Mouse (Mus musculus): ENCODE measurements around the gene Nkain4.

The Nkain4 gene

DNA sequence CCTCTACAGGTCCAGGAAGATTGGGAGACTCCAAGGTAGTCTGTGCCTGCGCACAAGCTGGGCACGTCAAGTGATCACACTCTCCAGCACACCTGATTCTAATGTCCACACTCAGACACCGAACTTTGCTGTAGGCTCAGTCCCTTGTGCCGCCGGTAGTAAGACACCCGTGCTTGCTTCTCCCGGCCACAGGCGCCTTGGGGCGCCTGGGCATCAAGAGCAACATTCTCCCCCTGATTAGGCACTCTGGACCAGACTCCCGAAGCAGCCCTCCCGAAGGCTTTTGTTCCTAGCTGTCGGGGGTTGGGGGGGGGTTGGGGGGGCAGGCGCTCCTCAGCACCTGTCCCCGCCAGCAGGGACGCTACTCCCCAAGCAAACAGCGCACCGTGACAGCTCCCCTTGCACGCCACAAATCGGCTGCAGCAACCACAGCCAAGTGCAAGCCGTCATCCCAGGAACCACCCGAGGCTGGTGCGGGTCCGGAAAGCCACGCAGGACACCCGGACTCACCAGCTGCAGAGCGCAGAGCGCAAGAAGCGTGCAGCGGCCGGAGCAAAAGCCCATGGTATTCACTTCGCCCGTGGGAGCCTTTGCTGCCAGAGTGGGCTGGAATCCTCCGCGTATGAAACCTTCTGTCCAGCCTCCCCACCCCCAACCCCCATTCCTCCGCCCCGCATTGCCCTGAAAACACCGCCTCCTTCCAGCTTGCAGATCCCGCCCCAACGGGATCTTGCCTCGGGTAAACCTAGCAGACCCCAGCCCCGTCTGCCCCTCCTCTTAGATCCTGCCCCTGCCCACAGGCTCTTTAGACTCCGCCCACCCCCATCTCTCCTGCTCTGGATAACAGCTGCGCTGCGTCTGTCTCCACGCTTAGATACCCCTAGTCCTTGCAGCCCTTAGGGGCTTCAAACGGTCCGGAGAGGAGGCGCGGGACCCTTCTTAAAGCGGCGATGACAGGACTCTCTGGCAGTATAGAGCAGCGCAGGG is at the start of gene Nkain4:
Gene Nkain4, minus strand, starts transcription at position 639 of the 987 bp plus-strand sequence.
- peak; percentile 63 to 88 for DNase-seq

DNA sequence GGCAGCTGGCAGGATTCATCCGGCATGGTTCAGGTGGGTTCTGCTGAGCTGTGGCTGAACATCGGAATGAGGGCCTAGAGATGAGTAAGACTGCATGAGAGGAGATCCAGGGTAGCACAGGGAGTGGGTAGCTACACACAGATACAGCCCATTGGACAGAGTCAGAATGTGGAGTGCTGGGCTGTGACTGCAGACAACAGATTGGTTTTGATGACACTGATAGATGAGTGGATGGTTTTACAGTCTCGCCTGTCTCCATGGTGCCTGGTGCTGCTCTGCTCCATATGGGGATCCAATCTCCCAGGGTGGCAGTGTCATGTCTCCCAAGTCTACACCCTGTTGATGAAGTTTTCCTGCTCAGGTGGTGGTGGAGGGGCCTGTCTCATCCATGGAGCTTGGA is 42.4 kb upstream of the Nkain4 start:
- DNase-seq, result no peak

DNA sequence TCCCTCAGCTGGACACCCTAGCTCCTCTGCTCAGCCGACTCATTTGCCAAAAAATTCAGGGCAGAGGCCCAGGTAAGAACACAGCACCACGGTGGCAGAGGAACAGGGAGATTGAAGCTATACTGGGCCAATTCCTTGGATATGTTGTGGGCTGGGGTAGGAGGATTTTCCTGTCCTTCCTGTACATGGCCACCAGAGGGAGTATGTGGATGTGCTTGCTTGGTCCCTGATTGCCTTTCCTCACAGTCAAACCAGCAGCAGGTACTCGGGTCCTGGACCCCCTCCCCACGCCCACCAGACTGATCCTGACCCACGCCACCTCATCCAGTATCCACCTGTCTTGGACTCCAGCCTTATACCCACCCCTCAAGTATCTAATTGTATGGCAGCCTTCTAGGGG is 41.9 kb upstream of the Nkain4 start:
- DNase-seq, result peak in 1 of 2 experiments; percentile 45

DNA sequence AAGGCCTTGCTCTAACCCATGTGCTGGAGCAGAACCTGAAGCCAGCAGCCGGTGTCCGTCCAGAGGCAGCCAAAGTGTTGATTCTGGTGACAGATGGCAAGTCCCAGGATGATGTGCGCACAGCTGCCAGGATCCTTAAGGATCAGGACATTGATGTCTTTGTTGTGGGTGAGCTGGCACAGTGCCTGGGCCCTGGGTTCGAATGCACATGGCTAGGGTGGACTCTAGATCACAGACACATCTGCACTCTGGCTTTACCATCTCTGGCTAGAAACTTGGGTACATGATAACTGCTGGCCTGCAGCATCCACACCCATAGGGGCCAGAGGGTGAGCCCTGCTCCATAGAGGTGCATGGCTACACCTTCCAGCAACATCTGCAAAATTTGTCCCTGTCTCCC is 41.0 kb upstream of the Nkain4 start:
- no peak for DNase-seq

DNA sequence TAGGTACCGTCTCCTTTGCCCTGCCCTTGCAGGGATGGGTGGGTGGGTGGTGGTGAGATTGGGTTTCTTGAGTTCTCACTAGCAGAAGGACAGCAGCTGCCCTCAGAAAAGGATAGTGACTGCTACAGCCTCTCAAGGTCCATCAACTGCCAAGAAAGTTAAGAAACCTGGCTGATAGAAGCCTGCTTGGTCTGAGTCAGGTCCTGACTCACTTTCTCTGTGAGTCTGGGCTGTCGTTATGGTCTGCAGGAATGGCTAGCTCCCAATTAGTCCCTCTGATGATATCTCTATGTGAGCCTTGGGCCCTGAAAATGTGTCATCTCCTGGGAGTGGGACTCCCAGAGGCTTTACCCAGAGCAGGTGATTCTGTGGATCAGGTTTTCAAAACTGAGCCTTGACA is 39.9 kb upstream of the Nkain4 start:
- no peak for DNase-seq

DNA sequence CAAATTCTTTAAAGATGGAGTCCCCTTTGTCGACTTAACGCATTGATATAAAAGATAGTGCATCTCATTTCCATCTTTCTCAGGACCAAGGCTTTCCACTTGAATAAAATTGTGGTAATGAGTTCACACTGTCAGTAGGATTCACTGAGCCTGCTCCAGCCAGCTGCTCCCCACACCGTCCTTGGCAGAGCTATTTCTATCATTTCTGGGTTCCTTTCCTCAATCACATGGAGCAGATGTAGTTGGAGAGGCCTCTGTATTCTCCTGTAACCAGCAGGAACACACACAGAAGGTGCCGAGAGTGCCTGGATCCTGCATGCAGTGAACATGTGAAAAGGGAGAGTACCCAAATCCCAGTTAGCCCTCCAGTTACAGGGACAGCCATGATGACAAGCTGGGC is 35.8 kb upstream of the Nkain4 start:
- no peak for DNase-seq

DNA sequence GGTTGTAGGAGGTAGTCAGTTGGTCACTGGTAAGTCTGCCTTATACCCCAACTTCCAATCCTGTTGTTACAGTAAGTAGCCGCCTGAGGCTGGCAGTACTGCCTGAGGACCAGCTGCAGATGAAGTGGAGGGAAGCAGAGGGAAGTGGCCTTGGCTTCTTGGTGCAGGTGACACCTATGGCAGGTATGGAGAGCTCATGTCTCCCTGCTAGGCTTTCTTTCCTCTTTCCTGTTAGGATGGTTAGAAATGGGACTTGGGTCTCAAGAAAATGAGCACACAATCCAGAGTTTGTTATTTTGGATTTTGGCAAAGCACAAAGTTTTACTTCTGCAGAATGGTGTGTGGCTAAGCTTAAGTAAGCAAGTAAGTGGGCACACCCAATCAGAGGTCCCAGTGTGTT is 34.4 kb upstream of the Nkain4 start:
- DNase-seq, result no peak

DNA sequence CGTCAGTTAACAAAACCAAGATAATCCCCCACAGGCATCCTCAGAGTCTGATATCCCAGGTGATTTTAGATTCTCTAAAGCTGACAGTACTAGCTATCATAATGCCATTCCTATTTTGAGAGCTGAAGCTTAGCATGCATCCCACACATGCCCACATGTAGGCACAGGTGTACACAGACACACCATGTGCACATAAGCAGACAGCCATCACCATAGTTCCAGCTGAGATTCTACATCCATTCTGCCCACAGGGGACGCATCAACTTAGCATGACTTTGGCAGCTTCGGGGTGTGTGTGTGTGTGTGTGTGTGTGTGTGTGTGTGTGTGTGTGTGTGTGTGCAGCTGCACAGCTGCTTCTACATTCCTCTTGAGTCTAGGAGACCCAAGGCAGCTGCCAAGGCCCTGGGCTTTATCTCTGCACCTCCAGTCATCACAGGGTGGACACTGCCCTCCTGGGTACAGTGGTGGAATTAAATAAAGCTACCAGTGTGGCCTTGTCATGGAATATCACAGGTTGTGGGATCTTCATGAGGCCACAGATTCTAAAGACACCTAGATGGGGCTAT is 33.9 kb upstream of the Nkain4 start:
- DNase-seq, result peak; percentile 18 to 50

DNA sequence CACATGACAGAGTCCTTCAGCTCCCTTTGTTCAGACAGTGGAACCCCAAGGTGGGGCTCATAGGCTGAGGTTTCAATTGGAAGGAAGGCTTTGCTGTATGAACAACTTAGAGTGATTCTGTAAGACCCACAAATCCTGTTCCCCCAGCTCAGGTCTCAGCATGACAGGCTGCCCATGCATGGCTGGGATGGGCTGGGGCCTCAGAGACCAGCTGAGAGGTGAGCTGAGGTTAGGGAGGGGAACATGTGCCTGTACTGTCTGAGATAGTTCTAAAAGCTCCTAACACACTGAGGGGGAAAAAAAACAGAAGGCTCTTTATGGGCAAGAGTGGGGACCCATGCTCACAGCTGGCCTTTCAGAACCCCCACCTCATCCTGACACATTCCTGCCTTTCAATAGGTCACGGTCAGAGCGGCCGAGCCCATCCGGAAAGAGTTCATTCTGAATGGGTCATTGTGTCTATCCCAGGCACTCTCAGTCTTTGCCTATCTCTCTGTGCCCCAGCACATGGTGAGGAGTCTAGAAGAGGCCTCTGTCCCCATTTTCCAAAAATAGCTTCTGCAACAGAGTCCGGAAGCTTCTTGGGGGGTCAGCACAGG is 33.0 kb upstream of the Nkain4 start:
- DNase-seq, result no peak

DNA sequence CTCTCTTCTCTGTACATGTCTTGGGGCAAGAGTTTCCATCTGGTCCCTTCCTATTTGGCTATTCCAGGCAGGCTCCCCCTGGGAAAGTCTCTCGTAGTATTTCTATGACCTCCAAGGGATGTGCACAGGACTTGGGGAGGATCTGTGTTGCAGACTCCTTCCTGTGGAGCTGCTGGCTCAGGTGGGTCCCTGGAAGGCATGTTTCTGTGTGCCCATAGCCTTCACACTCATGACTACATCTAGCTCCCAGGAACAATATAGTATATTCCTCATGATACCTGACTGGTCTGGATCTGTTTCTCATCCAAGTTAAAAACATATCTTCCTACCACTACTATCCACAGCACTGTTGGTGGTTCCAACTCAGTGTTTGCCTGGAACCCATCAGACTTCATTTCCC is 32.5 kb upstream of the Nkain4 start:
- no peak for DNase-seq

DNA sequence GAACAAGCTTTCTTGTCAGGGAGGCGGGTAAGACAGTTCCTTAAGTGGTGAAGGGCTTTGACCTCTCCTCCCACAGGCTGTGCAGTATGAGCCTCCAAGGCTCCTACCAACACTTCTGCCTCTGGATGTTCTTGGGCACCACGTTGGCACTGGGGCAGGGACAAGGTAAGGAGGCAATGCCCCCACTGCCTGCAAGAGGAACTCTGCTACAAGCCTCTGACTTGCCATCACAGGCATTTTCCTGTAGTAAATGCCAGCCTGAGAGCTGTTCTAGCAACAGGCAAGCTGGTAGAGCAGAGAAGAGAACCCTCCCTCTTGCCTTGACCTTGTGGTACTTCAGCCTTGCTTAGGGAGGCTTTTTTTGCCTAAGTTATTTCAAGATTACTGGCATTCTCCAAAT is 31.9 kb upstream of the Nkain4 start, which contains the start of gene Col20a1:
Gene Col20a1, plus strand, starts transcription at position 87 of the 400 bp plus-strand sequence.
- DNase-seq, result no peak

DNA sequence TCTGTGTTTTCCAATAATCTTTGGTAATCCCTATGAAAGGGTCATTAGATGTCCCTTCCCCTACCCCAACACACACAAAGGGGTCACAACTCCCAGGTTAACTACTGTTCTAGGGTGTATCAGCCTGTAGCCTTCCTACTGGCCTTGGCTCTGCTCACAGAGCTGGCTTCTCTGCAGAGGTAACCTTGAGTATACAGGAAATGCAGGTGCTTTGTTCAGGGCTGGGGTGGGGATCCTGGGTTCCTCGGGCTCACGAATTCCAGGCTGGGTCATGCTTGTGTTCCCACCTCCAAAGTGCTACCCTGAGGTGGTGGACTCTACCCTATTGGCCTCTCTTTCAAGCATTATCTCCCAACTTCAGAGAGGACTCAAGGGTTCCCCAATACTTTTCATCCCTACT is 31.1 kb upstream of the Nkain4 start:
- no peak for DNase-seq

DNA sequence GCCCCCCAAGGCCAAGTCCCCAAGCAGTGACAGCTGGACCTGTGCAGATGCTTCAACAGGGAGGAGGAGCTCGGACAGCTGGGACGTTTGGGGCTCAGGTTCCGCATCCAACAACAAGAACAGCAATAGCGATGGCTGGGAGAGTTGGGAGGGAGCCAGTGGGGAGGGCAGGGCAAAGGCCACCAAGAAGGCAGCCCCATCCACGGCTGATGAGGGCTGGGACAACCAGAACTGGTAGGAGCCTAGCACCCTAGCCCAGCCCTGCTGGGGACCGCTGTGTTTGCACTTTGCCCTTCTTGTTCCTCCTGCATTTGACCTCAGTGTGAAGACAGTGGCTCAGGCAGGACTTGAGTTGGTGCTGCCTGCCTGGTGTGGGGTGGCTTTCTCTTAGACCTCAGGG is 26.6 kb upstream of the Nkain4 start:
- DNase-seq, result no peak

DNA sequence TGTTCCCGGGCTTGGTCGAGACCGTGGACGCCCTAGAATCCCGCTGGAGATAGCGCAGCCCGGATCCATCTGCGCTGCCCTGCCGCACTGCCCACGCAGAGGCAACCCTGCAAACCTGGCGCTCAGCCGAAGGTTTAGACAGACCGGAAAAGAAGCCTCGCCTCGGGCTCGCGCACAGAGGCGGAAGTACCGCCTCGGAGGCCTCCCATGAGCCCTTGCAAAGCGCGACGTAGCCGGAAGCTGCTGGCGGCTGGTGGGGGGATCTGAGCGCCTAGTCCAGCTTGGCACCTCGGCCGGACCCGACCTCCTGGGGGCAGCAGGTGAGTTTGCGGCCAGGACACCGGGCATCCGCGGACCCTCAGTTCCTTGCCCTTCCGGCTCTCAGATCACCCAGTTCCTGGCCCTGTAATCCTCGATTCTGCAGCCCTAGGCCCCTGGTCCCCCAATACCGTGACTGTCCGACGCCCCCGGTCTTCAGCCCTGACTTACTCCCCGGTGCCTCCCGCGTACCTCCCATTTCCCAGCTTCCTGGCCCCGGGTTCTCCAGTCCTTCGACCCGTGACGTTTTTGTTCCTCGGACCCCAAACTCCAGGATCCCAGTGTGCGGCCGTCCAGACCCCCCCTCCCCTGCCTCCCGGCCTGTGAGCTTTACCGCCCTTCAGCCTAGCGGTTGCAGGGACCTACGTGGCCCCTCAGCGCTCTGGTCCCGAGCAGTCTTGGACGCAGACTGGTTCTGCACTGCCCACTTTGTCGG is 12.7 kb upstream of the Nkain4 start, which contains the start of gene Arfgap1:
Gene Arfgap1, plus strand, starts transcription at position 216 of the 754 bp plus-strand sequence.
- DNase-seq, result peak; percentile 92 to 94

DNA sequence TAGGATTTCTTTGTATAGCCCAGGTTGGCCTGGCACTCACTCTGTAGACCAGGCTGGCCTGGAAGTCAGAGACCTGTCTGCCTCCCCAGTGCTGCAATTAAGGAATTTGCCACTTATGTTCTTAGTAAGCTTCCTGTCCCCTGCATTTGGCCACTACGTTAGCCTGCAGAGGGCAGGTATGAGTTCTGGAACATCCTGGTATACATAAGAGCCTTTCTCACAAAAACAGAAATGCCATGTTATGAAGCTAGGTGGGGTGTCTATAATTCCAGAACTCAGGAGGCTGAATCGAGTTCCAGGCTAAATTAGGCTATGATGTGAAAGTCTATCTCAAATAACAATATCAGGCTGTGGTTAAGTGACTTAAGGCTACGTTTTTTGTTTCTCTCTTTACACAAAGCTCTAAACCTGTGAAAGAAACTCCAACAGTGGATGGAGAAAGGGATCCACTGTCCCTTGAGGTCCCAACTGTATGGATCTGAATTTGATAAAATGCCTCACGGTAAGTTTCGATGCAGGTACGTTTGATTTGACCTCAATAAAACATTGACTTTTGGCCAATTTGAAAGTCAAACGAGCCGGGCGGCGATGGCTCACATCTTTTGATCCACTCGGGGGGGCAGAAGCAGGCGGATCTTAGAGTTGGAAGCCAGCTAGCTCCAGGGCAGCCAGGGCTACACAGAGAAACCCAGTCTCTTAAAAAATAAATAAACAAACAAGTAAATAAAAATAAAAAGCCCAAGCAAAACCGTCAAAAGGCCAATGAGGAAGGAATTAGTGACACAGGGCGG is 11.8 kb upstream of the Nkain4 start:
- DNase-seq, result peak in 1 of 2 experiments; percentile 31

DNA sequence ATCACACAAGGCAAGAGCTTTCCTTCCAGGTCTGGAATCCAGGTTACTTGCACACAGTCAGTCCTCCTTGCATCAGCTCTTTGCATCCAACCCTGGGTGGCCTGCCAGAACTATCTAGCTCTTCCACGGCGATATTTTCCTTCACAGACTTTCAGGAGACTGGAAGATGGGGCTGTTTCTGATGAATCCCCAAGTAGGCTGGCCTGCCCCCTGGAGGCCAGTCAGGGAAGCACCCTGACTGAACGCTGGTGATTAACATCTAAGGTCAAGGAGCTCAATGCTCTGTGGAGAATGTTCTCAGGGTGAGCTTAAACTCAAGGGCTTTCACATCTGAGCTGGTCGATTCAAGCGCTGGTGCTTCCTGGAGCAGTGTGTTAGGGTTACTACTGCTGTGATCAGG is 9.5 kb upstream of the Nkain4 start:
- DNase-seq, result peak; percentile 73 to 82

DNA sequence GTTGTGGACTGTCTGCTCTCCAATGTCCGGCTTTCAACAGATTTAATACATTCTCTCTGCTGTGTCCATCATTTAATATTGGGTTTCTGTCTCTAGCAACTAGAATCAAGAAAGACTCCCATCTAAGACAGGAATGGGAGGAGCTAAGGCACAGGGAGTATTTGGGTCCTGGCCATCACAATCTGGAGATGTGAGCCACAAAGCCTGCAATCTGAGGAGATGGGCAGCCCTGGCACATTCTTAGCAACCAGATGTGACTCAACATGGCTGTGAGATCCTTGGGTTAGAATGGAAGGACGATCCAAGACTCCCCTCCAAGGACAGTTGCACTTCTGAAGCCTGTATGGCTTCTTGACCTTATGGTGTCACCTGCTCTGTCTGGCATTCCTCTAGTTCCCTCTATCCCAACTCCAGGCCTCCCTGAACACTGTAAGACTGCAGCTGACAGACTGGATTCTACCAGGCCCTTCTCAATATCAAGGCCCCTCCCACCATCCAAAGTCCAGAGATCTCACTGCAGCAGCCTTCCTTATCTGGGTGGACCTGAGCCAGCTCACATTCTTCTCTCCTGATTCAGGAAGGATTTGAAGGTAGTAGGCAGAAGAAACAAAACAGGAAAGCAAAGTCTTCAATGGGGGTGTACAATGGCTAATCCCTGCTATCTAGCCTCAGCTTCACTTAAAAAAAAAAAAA is 8.3 kb upstream of the Nkain4 start:
- no peak for DNase-seq

DNA sequence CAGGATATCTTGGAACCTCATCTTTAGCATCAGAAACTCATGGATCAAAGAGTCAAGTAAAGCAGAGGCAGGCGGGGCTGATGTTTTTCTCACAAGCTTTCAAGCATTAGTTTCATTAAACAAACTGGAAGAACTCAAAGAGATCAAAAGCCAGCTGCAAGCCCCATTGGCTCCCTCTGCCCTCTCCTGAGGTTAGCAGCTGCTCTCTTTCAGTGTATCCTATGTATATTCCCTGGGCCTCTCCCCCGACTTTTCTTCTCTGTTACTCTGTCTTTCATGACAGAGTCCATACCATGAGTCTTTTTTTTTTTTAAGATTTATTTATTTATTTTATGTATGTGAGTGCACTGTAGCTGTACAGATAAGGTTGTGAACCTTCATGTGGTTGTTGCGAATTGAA is 5.7 kb upstream of the Nkain4 start:
- no peak for DNase-seq

DNA sequence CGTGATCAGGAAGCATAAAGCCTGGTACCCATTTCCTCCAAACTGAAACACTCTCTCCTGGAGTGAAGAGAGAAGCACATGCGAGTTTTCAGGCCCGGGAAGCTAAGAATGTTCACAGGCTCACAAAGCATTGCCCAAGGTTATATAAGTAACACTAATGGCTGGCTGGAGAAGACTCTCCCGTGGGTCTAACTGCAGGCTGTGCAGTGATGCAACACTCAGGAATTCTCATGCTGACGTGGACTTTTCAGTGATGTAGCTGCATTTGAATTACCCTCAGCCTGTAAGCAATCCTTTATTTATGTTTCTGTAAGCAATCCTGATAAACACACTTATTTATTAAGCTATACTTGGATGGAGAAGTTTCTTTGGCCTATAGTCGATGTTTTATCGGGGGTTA is 5.1 kb upstream of the Nkain4 start:
- DNase-seq, result no peak

DNA sequence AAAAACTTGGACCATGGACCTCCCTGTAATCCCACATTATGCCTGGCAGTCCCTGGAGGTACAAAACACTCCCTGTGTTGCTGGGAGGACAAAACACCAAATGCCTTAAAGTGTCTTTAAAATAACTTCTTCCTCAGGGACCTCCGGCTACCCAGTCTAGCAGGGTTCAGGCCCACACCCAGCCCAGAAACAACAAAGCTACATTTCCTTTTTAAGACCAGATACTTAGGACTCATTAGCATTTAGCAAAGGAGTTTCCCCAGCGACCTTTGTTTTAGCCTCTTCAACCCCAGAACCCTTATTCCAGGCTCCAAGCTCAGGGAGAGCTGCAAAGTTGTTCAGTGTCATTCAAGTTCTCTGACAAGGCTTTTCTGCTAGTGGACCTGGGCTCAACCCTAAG is 861 bp downstream of the Nkain4 start:
- DNase-seq, result no peak

DNA sequence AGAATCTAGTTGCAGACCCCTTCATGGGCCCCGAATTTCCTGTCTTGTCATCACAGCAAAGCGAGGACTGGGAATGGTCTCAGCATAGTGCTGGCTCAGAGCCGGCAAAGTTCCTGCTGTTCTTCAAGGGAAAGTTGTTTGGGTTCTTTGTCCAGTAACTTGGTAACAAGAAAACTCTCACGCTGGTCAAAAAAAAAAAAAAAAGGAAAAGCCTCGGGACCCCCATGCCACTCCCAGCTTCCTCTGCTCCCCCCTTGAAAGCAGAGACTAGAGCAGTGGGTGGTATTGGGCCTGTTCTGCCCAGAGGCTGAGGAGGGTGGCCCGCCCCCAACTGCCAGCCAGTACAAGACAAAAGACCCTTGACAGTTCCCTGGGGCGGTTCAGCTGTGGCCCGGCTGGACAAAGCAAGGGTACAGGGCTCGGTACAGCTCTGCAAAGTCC is 1.7 kb downstream of the Nkain4 start:
- DNase-seq, result peak in 1 of 2 experiments; percentile 56

Measured in lung, postnatal 4 days (tissue).